Mouse (Mus musculus): ENCODE data around the gene Jmjd8.

Jmjd8 gene

GRCm38 (mm10) chr17:25832436-25833290, 4.0 kb downstream of the Jmjd8 start:
- peak; percentile 92 to 94 for DNase-seq (ENCODE audit: low read depth in 2 of 2, low spot score in 2 of 2)

GRCm38 (mm10) chr17:25833291-25833663, 4.6 kb downstream of the Jmjd8 start, which contains the start of gene Stub1:
TSS of gene Stub1 (minus strand) at chr17:25833404.
- no peak for DNase-seq (ENCODE audit: low read depth in 2 of 2, low spot score in 2 of 2)

GRCm38 (mm10) chr17:25833961-25834594, 5.4 kb downstream of the Jmjd8 start:
- DNase-seq (ENCODE audit: low read depth in 2 of 2, low spot score in 2 of 2): no peak

- no peak for DNase-seq (ENCODE audit: low read depth in 2 of 2, low spot score in 2 of 2)
Measured at GRCm38 (mm10) chr17:25834595-25835222, 6.0 kb downstream of the Jmjd8 start.

DNA sequence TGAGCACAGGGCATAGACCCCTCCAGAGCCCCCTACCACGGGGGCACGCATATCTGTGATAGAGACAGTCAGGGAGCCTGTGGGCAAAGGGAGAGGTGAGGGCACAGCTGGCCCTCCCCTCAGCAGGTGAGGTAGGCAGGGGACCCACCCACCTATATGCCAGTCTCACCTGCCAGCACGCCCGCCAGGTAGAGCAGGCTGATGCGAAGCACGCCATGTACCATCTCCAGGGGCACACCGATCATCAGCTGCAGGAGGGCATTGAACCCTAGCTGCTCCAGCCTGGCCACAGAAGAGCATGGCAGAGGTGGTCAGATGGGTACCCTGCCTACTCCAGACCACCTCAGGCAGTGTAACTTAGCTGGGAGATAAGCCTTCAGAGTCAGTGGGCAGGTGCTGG, 6.6 kb downstream of the Jmjd8 start:
- no peak for DNase-seq (ENCODE audit: low read depth in 2 of 2, low spot score in 2 of 2)

DNA sequence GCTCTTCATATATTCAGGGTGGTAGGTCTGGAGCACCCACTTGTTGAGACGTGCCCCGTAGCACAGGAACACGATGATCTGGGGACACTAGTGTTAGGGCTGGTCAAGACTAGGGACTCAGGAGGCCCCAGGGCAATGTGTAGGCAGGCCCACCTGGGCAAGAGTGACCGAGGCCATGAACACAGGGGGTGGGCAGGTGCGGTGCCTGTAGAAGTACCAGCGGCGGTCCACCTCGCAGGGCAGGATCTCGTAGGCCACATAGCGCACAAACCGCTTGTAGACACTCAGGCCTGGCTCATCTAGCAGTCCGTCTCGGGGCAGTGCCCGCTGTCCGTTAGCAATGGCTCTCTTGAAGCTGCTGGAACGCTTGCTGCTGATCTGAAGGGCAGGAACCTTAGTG, 7.1 kb downstream of the Jmjd8 start:
- no peak for DNase-seq (ENCODE audit: low read depth in 2 of 2, low spot score in 2 of 2)

DNA sequence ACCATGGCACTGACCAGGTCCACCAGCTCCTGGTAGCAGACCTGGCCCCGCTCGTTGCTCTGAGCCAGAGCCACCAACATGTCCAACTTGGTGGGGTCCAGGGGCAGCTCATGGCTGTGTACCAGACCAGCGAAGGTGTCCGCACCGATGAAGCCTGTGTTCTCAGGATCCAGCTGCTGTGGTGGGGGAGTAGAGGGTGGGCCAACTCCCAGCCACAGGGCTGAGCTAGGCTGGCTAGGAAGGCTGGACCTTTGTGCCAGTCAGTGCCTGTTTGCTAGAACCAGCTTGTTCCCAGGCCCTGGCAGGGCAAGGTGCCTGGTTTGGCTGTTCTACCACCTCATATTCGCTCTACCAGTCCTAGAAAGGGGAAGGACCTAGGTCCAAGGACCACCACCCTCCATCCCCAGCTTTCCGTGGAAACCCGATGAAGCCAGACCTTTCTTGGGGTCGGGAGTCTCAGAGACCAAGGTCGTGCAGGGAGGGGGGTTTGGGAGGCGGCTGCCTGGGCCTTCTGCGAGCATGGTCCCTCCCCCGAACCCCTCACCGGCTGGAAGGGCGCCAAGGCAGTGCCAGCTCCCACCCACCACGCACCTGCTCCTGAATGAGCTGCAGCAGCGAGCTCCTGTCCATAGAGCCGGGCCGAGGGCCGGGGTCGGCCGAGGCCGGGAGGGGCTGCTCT, 7.9 kb downstream of the Jmjd8 start:
- no peak for DNase-seq (ENCODE audit: low read depth in 2 of 2, low spot score in 2 of 2)

GRCm38 (mm10) chr17:25837076-25837410, 8.4 kb downstream of the Jmjd8 start, which contains the start of gene Rhbdl1:
TSS of gene Rhbdl1 (minus strand) at chr17:25837295.
- DNase-seq (ENCODE audit: low read depth in 2 of 2, low spot score in 2 of 2): peak in 1 of 2 experiments; percentile 38

DNA sequence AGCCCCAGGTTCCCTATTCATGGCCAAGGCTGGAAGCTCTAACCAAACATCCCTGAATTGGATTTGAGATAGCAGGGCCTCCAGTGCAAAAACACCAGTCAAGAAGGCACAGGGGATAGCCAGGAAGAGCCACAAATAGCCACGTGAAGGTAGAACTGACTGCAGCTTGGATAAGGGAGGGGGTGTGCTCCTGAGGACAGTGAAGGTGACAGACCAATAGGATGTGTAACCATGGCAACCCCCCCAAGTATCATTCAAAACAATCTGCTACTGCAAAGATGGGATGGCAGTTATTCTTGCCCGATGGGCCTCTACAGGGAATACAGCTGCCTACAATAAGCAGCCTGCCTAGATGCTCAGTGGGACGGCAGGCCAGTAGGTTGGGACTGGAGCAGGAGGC, 8.9 kb downstream of the Jmjd8 start:
- no peak for DNase-seq (ENCODE audit: low read depth in 2 of 2, low spot score in 2 of 2)

- DNase-seq (ENCODE audit: low read depth in 2 of 2, low spot score in 2 of 2): no peak
Measured at GRCm38 (mm10) chr17:25838904-25839303, 10.2 kb downstream of the Jmjd8 start.

- no peak for DNase-seq (ENCODE audit: low read depth in 2 of 2, low spot score in 2 of 2)
Measured at GRCm38 (mm10) chr17:25839455-25840235, 11.0 kb downstream of the Jmjd8 start.

DNA sequence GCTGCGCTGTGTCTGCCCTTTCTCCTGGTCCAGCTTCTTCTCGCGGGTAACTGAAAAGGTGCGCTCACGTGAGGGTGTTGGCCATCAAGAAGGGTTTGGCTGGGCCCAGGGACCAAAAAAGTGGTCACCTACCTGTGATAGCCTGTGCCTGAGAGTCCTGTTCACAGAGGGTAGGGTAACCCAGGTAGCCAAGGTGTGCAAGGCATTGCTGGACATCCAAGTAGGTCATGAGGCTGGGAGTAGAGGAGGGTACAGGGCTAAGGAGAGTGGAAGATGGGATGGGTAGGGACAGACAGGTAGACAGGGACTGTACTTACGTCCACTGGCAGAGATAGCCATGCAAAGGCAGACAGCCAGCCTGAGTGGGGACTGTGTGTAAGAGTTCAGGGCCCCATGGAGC, 11.9 kb downstream of the Jmjd8 start:
- DNase-seq (ENCODE audit: low read depth in 2 of 2, low spot score in 2 of 2): no peak

GRCm38 (mm10) chr17:25841117-25841880, 12.6 kb downstream of the Jmjd8 start, which contains the start of gene Gm20683:
TSS of gene Gm20683 (minus strand) at chr17:25841763.
- no peak for DNase-seq (ENCODE audit: low read depth in 2 of 2, low spot score in 2 of 2)

DNA sequence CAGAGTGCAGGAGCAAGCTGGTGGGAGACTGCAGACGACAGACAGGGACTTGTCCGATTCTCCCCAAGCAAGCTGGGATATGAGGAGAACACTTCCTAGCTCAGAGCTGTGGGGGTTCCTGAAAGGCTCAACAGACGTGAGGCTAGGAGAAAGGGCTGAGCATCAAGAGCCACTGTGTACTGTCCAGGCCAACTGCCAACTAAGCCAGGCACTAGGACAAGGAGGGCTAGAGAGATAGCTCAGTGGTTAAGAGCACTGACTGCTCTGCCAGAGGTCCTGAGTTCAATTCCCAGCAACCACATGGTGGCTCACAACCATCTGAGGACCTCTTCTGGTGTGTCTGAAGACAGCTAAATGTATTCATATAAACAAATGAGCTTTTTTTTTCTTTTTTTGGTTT, 13.8 kb downstream of the Jmjd8 start:
- no peak for DNase-seq (ENCODE audit: low read depth in 2 of 2, low spot score in 2 of 2)

- no peak for DNase-seq (ENCODE audit: low read depth in 2 of 2, low spot score in 2 of 2)
Measured at GRCm38 (mm10) chr17:25843122-25843521, 14.5 kb downstream of the Jmjd8 start.

DNA sequence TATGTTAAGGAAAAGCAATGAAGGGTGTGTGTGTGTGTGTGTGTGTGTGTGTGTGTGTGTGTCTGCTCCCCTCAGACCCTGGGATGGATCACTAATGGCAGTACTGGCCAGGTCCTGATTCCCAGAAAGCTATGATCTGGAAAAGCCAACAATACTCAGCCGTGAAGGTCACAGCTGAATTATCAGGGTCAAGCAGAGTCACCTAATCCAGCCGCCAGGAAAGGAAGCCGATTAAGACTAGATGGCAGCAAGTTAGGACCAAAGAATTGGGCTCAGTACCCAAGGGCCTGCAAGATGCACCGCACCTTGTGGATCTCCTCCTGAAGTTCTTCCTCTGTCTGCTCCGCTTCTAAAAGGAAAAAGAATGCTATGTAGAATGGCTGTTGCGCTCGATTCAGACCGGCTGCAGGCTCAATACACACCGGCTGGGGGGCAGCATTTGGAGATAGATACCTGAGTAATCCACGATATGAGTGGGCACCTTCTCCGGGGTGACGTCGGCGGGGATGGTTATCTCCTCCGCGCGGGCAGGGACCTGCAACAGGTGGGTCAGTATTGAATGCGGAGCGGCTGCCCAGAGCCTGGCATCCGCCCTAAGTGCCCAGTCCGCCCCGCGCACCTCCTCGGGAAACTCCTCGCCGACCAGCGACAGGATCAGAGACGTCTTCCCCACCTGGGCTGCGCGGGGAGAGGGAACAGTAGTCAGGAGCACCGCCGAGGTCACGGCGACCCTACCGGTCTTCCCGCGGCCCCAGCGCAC, 15.1 kb downstream of the Jmjd8 start:
- DNase-seq (ENCODE audit: low read depth in 2 of 2, low spot score in 2 of 2): peak in 1 of 2 experiments; percentile 18

GRCm38 (mm10) chr17:25844396-25844901, 15.8 kb downstream of the Jmjd8 start, which contains the start of gene Rhot2:
TSS of gene Rhot2 (minus strand) at chr17:25844851.
- peak; percentile 92 to 96 for DNase-seq (ENCODE audit: low read depth in 2 of 2, low spot score in 2 of 2)

DNA sequence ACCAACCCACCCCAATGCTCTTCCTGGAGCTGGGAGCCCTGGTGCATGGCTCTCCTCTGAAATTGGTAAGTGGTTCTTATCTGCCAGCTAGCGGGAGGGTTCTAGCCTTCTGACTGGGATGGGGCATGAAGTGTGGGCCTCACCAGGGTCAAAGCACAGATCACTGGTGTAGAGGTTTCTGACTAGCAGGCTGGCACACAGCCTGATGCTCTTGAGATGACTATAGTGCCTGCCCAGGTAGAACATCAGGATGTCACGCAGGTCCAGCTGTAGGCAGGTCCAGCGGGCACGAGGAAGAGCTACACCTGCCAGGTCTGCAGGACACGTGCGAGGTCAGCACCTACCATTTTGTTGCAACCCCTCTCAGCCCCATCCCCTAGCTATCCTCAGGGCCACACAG, 31.6 kb downstream of the Jmjd8 start:
- no peak for DNase-seq (ENCODE audit: low read depth in 2 of 2, low spot score in 2 of 2)
